Mouse (Mus musculus) gastrocnemius, postnatal 10 days (tissue): ENCODE measurements around the gene Ric1. TPM values are rescaled to one million over a fixed set of nuclear protein-coding genes. Genes with fewer than 3 reads are reported as not detected.
A peak's percentile ranks its signal among the peaks of the same experiment; 100 is the strongest.

Experiments
- DNase-seq: peaks from one replicate; pipeline ENCODE4 v3.0.0; 2021; ENCODE audit warnings: mixed read lengths
- long read RNA-seq, 2 experiments: library from polyadenylated mRNA; stranded (forward); transcript quantifications; one replicate each; pipeline ENCODE4 v2.0.0; 2021
- total RNA-seq, 2 experiments: library from RNA; stranded (reverse); gene quantifications; 2 replicates each; pipeline ENCODE4 v1.2.3; 2021

Gene Ric1
- 10 to 100 TPM; 28.8 to 36.9 TPM for total RNA-seq
- long read RNA-seq, experiment 1, full-length matches to known transcripts: 4 of 8 reads
- long read RNA-seq, experiment 1, partial matches to known transcripts: 4 of 8 reads
- long read RNA-seq, experiment 1, other reads (novel, unspliced or antisense): 0 of 8 reads
- long read RNA-seq, experiment 2, full-length matches to known transcripts: 6 of 14 reads
- long read RNA-seq, experiment 2, partial matches to known transcripts: 3 of 14 reads
- long read RNA-seq, experiment 2, other reads (novel, unspliced or antisense): 5 of 14 reads

GRCm38 (mm10) chr19:29521637-29522435 is at the start of gene Ric1:
Ric1 (plus strand) TSS chr19:29522282.
- DNase-seq: peak; percentile 90

- DNase-seq: no peak
These were observed 49.7 kb upstream of the Ric1 start for GRCm38 (mm10) chr19:29472424-29472823.

GRCm38 (mm10) chr19:29472946-29473345 is 49.1 kb upstream of the Ric1 start:
- no peak for DNase-seq

- no peak for DNase-seq
These were observed 47.3 kb upstream of the Ric1 start for GRCm38 (mm10) chr19:29474803-29475202.

GRCm38 (mm10) chr19:29475210-29475620 is 46.9 kb upstream of the Ric1 start:
- no peak for DNase-seq

- no peak for DNase-seq
These were observed 43.5 kb upstream of the Ric1 start for GRCm38 (mm10) chr19:29478598-29478997.

- no peak for DNase-seq
These were observed 40.5 kb upstream of the Ric1 start for GRCm38 (mm10) chr19:29481578-29481977.

GRCm38 (mm10) chr19:29482148-29482547 is 39.9 kb upstream of the Ric1 start:
- no peak for DNase-seq

GRCm38 (mm10) chr19:29482637-29483036 is 39.4 kb upstream of the Ric1 start:
- no peak for DNase-seq

GRCm38 (mm10) chr19:29483386-29483785 is 38.7 kb upstream of the Ric1 start:
- DNase-seq: no peak

GRCm38 (mm10) chr19:29484537-29484936 is 37.5 kb upstream of the Ric1 start:
- DNase-seq: no peak

- no peak for DNase-seq
These were observed 36.7 kb upstream of the Ric1 start for GRCm38 (mm10) chr19:29485257-29485948.

GRCm38 (mm10) chr19:29486545-29487206 is 35.4 kb upstream of the Ric1 start:
- DNase-seq: no peak

- no peak for DNase-seq
These were observed 34.6 kb upstream of the Ric1 start for GRCm38 (mm10) chr19:29487326-29488072.

- no peak for DNase-seq
These were observed 34.0 kb upstream of the Ric1 start for GRCm38 (mm10) chr19:29488073-29488390.

- DNase-seq: no peak
These were observed 33.7 kb upstream of the Ric1 start for GRCm38 (mm10) chr19:29488420-29488819.

GRCm38 (mm10) chr19:29489785-29490284 is 32.2 kb upstream of the Ric1 start:
- DNase-seq: no peak

GRCm38 (mm10) chr19:29491467-29491866 is 30.6 kb upstream of the Ric1 start:
- no peak for DNase-seq

GRCm38 (mm10) chr19:29494454-29494853 is 27.6 kb upstream of the Ric1 start:
- no peak for DNase-seq

GRCm38 (mm10) chr19:29496001-29496597 is 26.0 kb upstream of the Ric1 start:
- no peak for DNase-seq
